Mouse (Mus musculus): Measurements from ENCODE around the gene Chchd4. TPM values are rescaled to one million over a fixed set of nuclear protein-coding genes. Genes with fewer than 3 reads are reported as not detected.

The Chchd4 gene
- polyA plus RNA-seq, 1 experiment from 2014 or later, result 32.8 TPM

Other genes with a start within 250 kb of the Chchd4 start
- 5.0 and 8.4 TPM in 2 replicates for gene Wnt7a, start 62.2 kb downstream of the Chchd4 start, polyA plus RNA-seq (2016; fragmentation: Nextera tagmentation; extraction: Ambion mirVana)
- 60.3 and 60.4 TPM in 2 replicates for gene Tmem43, start 157 bp upstream of the Chchd4 start, polyA plus RNA-seq (2016; fragmentation: Nextera tagmentation; extraction: Ambion mirVana)
- gene Xpc, start 42.3 kb upstream of the Chchd4 start, polyA plus RNA-seq (2016; fragmentation: Nextera tagmentation; extraction: Ambion mirVana), result 25.0 and 27.0 TPM in 2 replicates
- 460 and 503 TPM in 2 replicates for gene Lsm3, start 42.4 kb upstream of the Chchd4 start, polyA plus RNA-seq (2016; fragmentation: Nextera tagmentation; extraction: Ambion mirVana)
- gene Slc6a6, start 210.5 kb upstream of the Chchd4 start, polyA plus RNA-seq (2016; fragmentation: Nextera tagmentation; extraction: Ambion mirVana), result 45.0 and 49.7 TPM in 2 replicates

Measured in limb, embryonic 10.5 days (tissue).